Mouse (Mus musculus) myocyte (in vitro differentiated cells): ENCODE data around the gene Dnajc2. TPM values are rescaled to one million over a fixed set of nuclear protein-coding genes. Genes with fewer than 3 reads are reported as not detected.

Source experiments
- H3K27me3 ChIP-seq: one replicate; pipeline ENCODE4 v1.6.1; 2011; ENCODE audit not compliant: control insufficient read depth, insufficient read depth, insufficient read length
- H3K36me3 ChIP-seq: one replicate; pipeline ENCODE4 v1.6.1; 2011; ENCODE audit not compliant: control insufficient read depth, insufficient read depth
- H3K4me2 ChIP-seq: one replicate; pipeline ENCODE4 v1.6.1; 2011; ENCODE audit warnings: low read depth, control low read depth
- H3K4me3 ChIP-seq: one replicate; pipeline ENCODE4 v1.5.1; 2011; ENCODE audit warnings: mild to moderate bottlenecking, control low read depth, moderate library complexity
- H3K79me2 ChIP-seq: one replicate; pipeline ENCODE4 v1.6.1; 2011; ENCODE audit not compliant: control insufficient read depth, insufficient read depth
- H3ac ChIP-seq: one replicate; pipeline ENCODE4 v1.6.1; 2011; ENCODE audit not compliant: control insufficient read depth, insufficient read length
- CEBPB ChIP-seq: IDR thresholded peaks from 2 replicates; pipeline ENCODE4 v1.6.1; 2011; ENCODE audit warnings: mild to moderate bottlenecking, moderate library complexity; ENCODE audit not compliant: poor library complexity, insufficient read depth, severe bottlenecking
- E2F4 ChIP-seq: IDR thresholded peaks from one replicate; pipeline ENCODE4 v1.6.1; 2011; ENCODE audit warnings: mild to moderate bottlenecking, control low read depth, moderate library complexity; ENCODE audit not compliant: insufficient read depth
- MAX ChIP-seq: IDR thresholded peaks from one replicate; pipeline ENCODE4 v1.6.1; 2011; ENCODE audit warnings: low read depth, mild to moderate bottlenecking, control low read depth
- MYOD1 ChIP-seq, 3 experiments: IDR thresholded peaks; one replicate each; pipeline ENCODE4 v1.6.1; 2011; ENCODE audit warnings: control low read depth in 2 of 3, low read depth in 2 of 3, mild to moderate bottlenecking in 2 of 3, moderate library complexity in 1 of 3; ENCODE audit not compliant: insufficient read length in 2 of 3, control insufficient read depth in 1 of 3
- MYOG ChIP-seq, 3 experiments: IDR thresholded peaks; one replicate each; pipeline ENCODE4 v1.6.1; 2011; ENCODE audit warnings: control low read depth in 2 of 3, low read depth in 2 of 3, mild to moderate bottlenecking in 2 of 3; ENCODE audit not compliant: insufficient read length in 2 of 3, control insufficient read depth in 1 of 3, insufficient read depth in 1 of 3
- POLR2A ChIP-seq: IDR thresholded peaks from one replicate; pipeline ENCODE4 v1.6.1; 2011; ENCODE audit warnings: low read depth, mild to moderate bottlenecking, control low read depth, moderate library complexity; ENCODE audit not compliant: insufficient read length
- POLR2AphosphoS2 ChIP-seq: IDR thresholded peaks from one replicate; pipeline ENCODE4 v1.6.1; 2011; ENCODE audit warnings: low read depth, control low read depth; ENCODE audit not compliant: insufficient read length
- REST ChIP-seq: IDR thresholded peaks from one replicate; pipeline ENCODE4 v1.6.1; 2011; ENCODE audit warnings: mild to moderate bottlenecking, control low read depth, moderate library complexity; ENCODE audit not compliant: insufficient read depth, insufficient read length
- SRF ChIP-seq: IDR thresholded peaks from one replicate; pipeline ENCODE4 v1.6.1; 2011; ENCODE audit warnings: low read depth; ENCODE audit not compliant: control insufficient read depth, insufficient read length
- TCF12 ChIP-seq: IDR thresholded peaks from one replicate; pipeline ENCODE4 v1.6.1; 2011; ENCODE audit warnings: mild to moderate bottlenecking, control low read depth; ENCODE audit not compliant: poor library complexity, insufficient read depth, severe bottlenecking
- TCF3 ChIP-seq: IDR thresholded peaks from one replicate; pipeline ENCODE4 v1.6.1; 2011; ENCODE audit warnings: low read depth, control low read depth; ENCODE audit not compliant: insufficient read length
- USF1 ChIP-seq: IDR thresholded peaks from one replicate; pipeline ENCODE4 v1.6.1; 2011; ENCODE audit warnings: low read depth, mild to moderate bottlenecking, control low read depth, moderate library complexity
- polyA plus RNA-seq: library from polyadenylated mRNA; unstranded; fragments of >200 nt; fragmentation: generic; extraction: Trizol; gene quantifications from one replicate; pipeline ENCODE4 v1.2.1, GENCODE M21; 2012; ENCODE audit warnings: missing spikeins

Gene Dnajc2
- polyA plus RNA-seq, 1 experiment, result 15.4 TPM

GRCm38 (mm10) chr5:21787186-21788105, 2.4 kb upstream of the Dnajc2 start:
- no peaks in the 10 kb centered on the region for H3K27me3 ChIP-seq
- H3K36me3 ChIP-seq, result peaks cover 9% of the 10 kb centered on the region
- TF ChIP-seq SRF, result no peak
- TF ChIP-seq MYOD1 (IDR thresholded peaks at IDR 0.05; ENCODE audit: control insufficient read depth in 1 of 3, insufficient read length in 2 of 3, low read depth in 2 of 3), result no peak
- TF ChIP-seq CEBPB, result no peak
- no peak for TF ChIP-seq MYOG (IDR thresholded peaks at IDR 0.05; ENCODE audit: control insufficient read depth in 1 of 3, insufficient read depth in 1 of 3, insufficient read length in 2 of 3, low read depth in 2 of 3)
- H3K4me3 ChIP-seq, result peak overlapping the region; percentile 76
- H3K4me2 ChIP-seq, result peak overlapping the region; percentile 90
- H3ac ChIP-seq, result peak overlapping the region; percentile 17
- peaks cover 70% of the 10 kb centered on the region for H3K79me2 ChIP-seq

- no peak for TF ChIP-seq USF1
- peak in 1 of 3 experiments; percentile 2 for TF ChIP-seq MYOD1 (IDR thresholded peaks at IDR 0.05; ENCODE audit: control insufficient read depth in 1 of 3, insufficient read length in 2 of 3, low read depth in 2 of 3)
- TF ChIP-seq POLR2AphosphoS2, result peak; percentile 85
- peak; percentile 77 for TF ChIP-seq POLR2A
- TF ChIP-seq REST, result no peak
- TF ChIP-seq TCF12, result no peak
- TF ChIP-seq MYOG (IDR thresholded peaks at IDR 0.05; ENCODE audit: control insufficient read depth in 1 of 3, insufficient read depth in 1 of 3, insufficient read length in 2 of 3, low read depth in 2 of 3), result peak in 1 of 3 experiments; percentile 46
- H3ac ChIP-seq, result peak overlapping the region; percentile 17
- peak overlapping the region; percentile 92 for H3K4me2 ChIP-seq
- H3K79me2 ChIP-seq, result peaks cover 61% of the 10 kb centered on the region
- peak overlapping the region; percentile 76 for H3K4me3 ChIP-seq
- H3K27me3 ChIP-seq, result no peaks in the 10 kb centered on the region
- peaks cover 15% of the 10 kb centered on the region for H3K36me3 ChIP-seq
These were observed 1.5 kb upstream of the Dnajc2 start for GRCm38 (mm10) chr5:21786258-21787185.

GRCm38 (mm10) chr5:21785776-21786175, 725 bp upstream of the Dnajc2 start:
- no peak for TF ChIP-seq POLR2AphosphoS2
- TF ChIP-seq MAX, result no peak
- no peaks in the 10 kb centered on the region for H3K27me3 ChIP-seq
- peak overlapping the region; percentile 76 for H3K4me3 ChIP-seq
- peak overlapping the region; percentile 17 for H3ac ChIP-seq
- peaks cover 17% of the 10 kb centered on the region for H3K36me3 ChIP-seq
- peaks cover 54% of the 10 kb centered on the region for H3K79me2 ChIP-seq
- peak overlapping the region; percentile 92 for H3K4me2 ChIP-seq

- Histone ChIP-seq H3K4me3 (peak overlapping the region; percentile 76), H3K27me3 (no peaks in the 10 kb centered on the region), H3K4me2 (peak overlapping the region; percentile 98), H3K79me2 (peaks cover 40% of the 10 kb centered on the region), H3ac (peak overlapping the region; percentile 61), H3K36me3 (peaks cover 21% of the 10 kb centered on the region)
- no peak for TF ChIP-seq SRF
- no peak for TF ChIP-seq USF1
- no peak for TF ChIP-seq TCF12
- no peak for TF ChIP-seq REST
- TF ChIP-seq E2F4, result no peak
- TF ChIP-seq MYOD1 (IDR thresholded peaks at IDR 0.05; ENCODE audit: control insufficient read depth in 1 of 3, insufficient read length in 2 of 3, low read depth in 2 of 3), result peak in 1 of 3 experiments; percentile 40
- no peak for TF ChIP-seq MAX
- TF ChIP-seq POLR2AphosphoS2, result no peak
These were observed 644 bp downstream of the Dnajc2 start for GRCm38 (mm10) chr5:21784161-21785052.

- no peaks in the 10 kb centered on the region for H3K27me3 ChIP-seq
- no peaks in the 10 kb centered on the region for H3K79me2 ChIP-seq
- no peak overlapping the region for H3K4me2 ChIP-seq
- H3K4me3 ChIP-seq, result no peak overlapping the region
- no peak for TF ChIP-seq SRF
- no peak for TF ChIP-seq CEBPB
- TF ChIP-seq TCF12, result no peak
- no peak for TF ChIP-seq MYOG (IDR thresholded peaks at IDR 0.05; ENCODE audit: control insufficient read depth in 1 of 3, insufficient read depth in 1 of 3, insufficient read length in 2 of 3, low read depth in 2 of 3)
- TF ChIP-seq POLR2AphosphoS2, result no peak
- no peak for TF ChIP-seq USF1
- no peak for TF ChIP-seq MAX
- no peak for TF ChIP-seq TCF3
- H3K36me3 ChIP-seq, result peaks cover 17% of the 10 kb centered on the region
- no peak overlapping the region for H3ac ChIP-seq
These were observed 8.6 kb downstream of the Dnajc2 start for GRCm38 (mm10) chr5:21776491-21776890.
